Mouse (Mus musculus) neural tube, embryonic 15.5 days (tissue): ENCODE results near the gene Rfx7. TPM values are rescaled to one million over a fixed set of nuclear protein-coding genes. Genes with fewer than 3 reads are reported as not detected.

Experiments used
- ATAC-seq: fragments of 200-750 bp; cut with Nextera tagmentation; 2 replicates; pipeline ENCODE4 v1.8.0; 2017; ENCODE audit warnings: mild to moderate bottlenecking, moderate TSS enrichment, moderate library complexity; ENCODE audit not compliant: low FRiP score
- H3K27ac ChIP-seq: fragments of 300-500 bp; sonication (generic); replicated peaks from 2 replicates; pipeline ENCODE4 v1.5.1; 2015; ENCODE audit warnings: mild to moderate bottlenecking, inconsistent platforms
- H3K27me3 ChIP-seq: fragments of 300-500 bp; sonication (generic); replicated peaks from 2 replicates; pipeline ENCODE4 v1.6.1; 2015; ENCODE audit warnings: inconsistent platforms
- H3K36me3 ChIP-seq: fragments of 300-500 bp; sonication (generic); 2 replicates; pipeline ENCODE4 v1.6.1; 2015; ENCODE audit warnings: inconsistent platforms
- H3K4me1 ChIP-seq: fragments of 300-500 bp; sonication (generic); 2 replicates; pipeline ENCODE4 v1.6.1; 2015; ENCODE audit warnings: inconsistent platforms
- H3K4me2 ChIP-seq: fragments of 300-500 bp; sonication (generic); 2 replicates; pipeline ENCODE4 v1.6.1; 2015; ENCODE audit warnings: inconsistent platforms, mild to moderate bottlenecking, moderate library complexity
- H3K4me3 ChIP-seq: fragments of 300-500 bp; sonication (generic); replicated peaks from 2 replicates; pipeline ENCODE4 v1.5.1; 2015; ENCODE audit warnings: mild to moderate bottlenecking, inconsistent platforms
- H3K9ac ChIP-seq: fragments of 300-500 bp; sonication (generic); replicated peaks from 2 replicates; pipeline ENCODE4 v1.6.1; 2015; ENCODE audit warnings: mild to moderate bottlenecking, inconsistent platforms
- H3K9me3 ChIP-seq: fragments of 300-500 bp; sonication (generic); replicated peaks from 2 replicates; pipeline ENCODE4 v1.6.1; 2016; ENCODE audit warnings: inconsistent platforms
- WGBS: fragments of 180-500 bp; shearing (Covaris S2); methylation state at CpG from one replicate; pipeline ENCODE4 v1.1.7; 2015; ENCODE audit warnings: mixed read lengths; 5-methylcytosine and 5-hydroxymethylcytosine counted together
- polyA plus RNA-seq: library from polyadenylated mRNA; unstranded; fragments of >200 nt; fragmentation: Nextera tagmentation; extraction: Ambion mirVana; gene quantifications from 2 replicates; pipeline ENCODE4 v1.2.1, GENCODE M21; 2015

The Rfx7 gene
- polyA plus RNA-seq, 1 experiment from 2014 or later = 13.7 TPM

GRCm38 (mm10) chr9:72623605-72624004 lies 91.6 kb downstream of the Rfx7 start:
- peaks cover 20% of the 10 kb centered on the region for H3K36me3 ChIP-seq
- no peak for ATAC-seq
- H3K4me3 ChIP-seq = no peak overlapping the region
- no peak overlapping the region for H3K9ac ChIP-seq
- no peaks in the 10 kb centered on the region for H3K27me3 ChIP-seq
- H3K9me3 ChIP-seq = no peaks in the 10 kb centered on the region
- WGBS = 98% methylated on average over 1 of the region's 1 CpGs
- H3K27ac ChIP-seq = no peak overlapping the region
- no peak overlapping the region for H3K4me2 ChIP-seq
- peaks cover 7% of the 10 kb centered on the region for H3K4me1 ChIP-seq

- Histone ChIP-seq H3K9ac (no peak overlapping the region), H3K4me3 (no peak overlapping the region), H3K4me1 (peaks cover 10% of the 10 kb centered on the region), H3K4me2 (no peak overlapping the region), H3K36me3 (peaks cover 7% of the 10 kb centered on the region; the same call in 1 of the 2 replicates), H3K9me3 (no peaks in the 10 kb centered on the region), H3K27ac (no peak overlapping the region), H3K27me3 (no peaks in the 10 kb centered on the region)
- no peak for ATAC-seq
- WGBS = 29% methylated on average over 1 of the region's 1 CpGs
Observed at GRCm38 (mm10) chr9:72627598-72627997, 95.6 kb downstream of the Rfx7 start.

- Histone ChIP-seq H3K36me3 (no peaks in the 10 kb centered on the region), H3K27ac (peak overlapping the region; percentile 28; the same call in 1 of the 2 replicates), H3K4me2 (no peak overlapping the region), H3K9ac (no peak overlapping the region), H3K27me3 (no peaks in the 10 kb centered on the region), H3K4me3 (no peak overlapping the region), H3K9me3 (no peaks in the 10 kb centered on the region), H3K4me1 (peaks cover 10% of the 10 kb centered on the region)
- 14% methylated on average over 2 of the region's 2 CpGs for WGBS
- ATAC-seq = no peak; the same call in 1 of the 2 replicates
Observed at GRCm38 (mm10) chr9:72628591-72628990, 96.6 kb downstream of the Rfx7 start.

- H3K4me3 ChIP-seq = no peak overlapping the region
- H3K36me3 ChIP-seq = no peaks in the 10 kb centered on the region
- H3K9ac ChIP-seq = no peak overlapping the region
- 78% methylated on average over 1 of the region's 1 CpGs for WGBS
- no peak overlapping the region for H3K27ac ChIP-seq
- H3K27me3 ChIP-seq = no peaks in the 10 kb centered on the region
- peaks cover 10% of the 10 kb centered on the region for H3K4me1 ChIP-seq
- no peak for ATAC-seq
- no peak overlapping the region for H3K4me2 ChIP-seq
- H3K9me3 ChIP-seq = no peaks in the 10 kb centered on the region
Observed at GRCm38 (mm10) chr9:72632198-72632597, 100.2 kb downstream of the Rfx7 start.

GRCm38 (mm10) chr9:72635134-72635533 lies 103.1 kb downstream of the Rfx7 start:
- Histone ChIP-seq H3K27ac (no peak overlapping the region), H3K27me3 (no peaks in the 10 kb centered on the region), H3K4me2 (no peak overlapping the region), H3K9ac (no peak overlapping the region), H3K36me3 (no peaks in the 10 kb centered on the region), H3K4me3 (no peak overlapping the region), H3K9me3 (no peaks in the 10 kb centered on the region), H3K4me1 (peaks cover 13% of the 10 kb centered on the region)
- no peak for ATAC-seq

GRCm38 (mm10) chr9:72636547-72636946 lies 104.5 kb downstream of the Rfx7 start:
- no peak for ATAC-seq
- Histone ChIP-seq H3K4me1 (peaks cover 25% of the 10 kb centered on the region), H3K9ac (no peak overlapping the region), H3K27me3 (no peaks in the 10 kb centered on the region), H3K27ac (no peak overlapping the region), H3K4me2 (no peak overlapping the region), H3K4me3 (no peak overlapping the region), H3K9me3 (no peaks in the 10 kb centered on the region), H3K36me3 (no peaks in the 10 kb centered on the region)
- WGBS = 89% methylated on average over 7 of the region's 7 CpGs

GRCm38 (mm10) chr9:72637243-72637642 lies 105.2 kb downstream of the Rfx7 start:
- WGBS = 85% methylated on average over 8 of the region's 8 CpGs
- Histone ChIP-seq H3K27ac (no peak overlapping the region), H3K9ac (no peak overlapping the region)

GRCm38 (mm10) chr9:72638951-72639842 lies 107.2 kb downstream of the Rfx7 start:
- H3K4me2 ChIP-seq = peak overlapping the region; percentile 58
- H3K27ac ChIP-seq = peak overlapping the region; percentile 90
- H3K36me3 ChIP-seq = no peaks in the 10 kb centered on the region
- H3K4me1 ChIP-seq = peaks cover 29% of the 10 kb centered on the region
- peak overlapping the region; percentile 32 for H3K4me3 ChIP-seq
- no peaks in the 10 kb centered on the region for H3K27me3 ChIP-seq
- 33% methylated on average over 9 of the region's 9 CpGs for WGBS
- H3K9me3 ChIP-seq = no peaks in the 10 kb centered on the region
- peak overlapping the region; percentile 53 for H3K9ac ChIP-seq
- ATAC-seq = peak; percentile 89

More at GRCm38 (mm10) chr9:72637243-72637642, 105.2 kb downstream of the Rfx7 start:
- no peaks in the 10 kb centered on the region for H3K36me3 ChIP-seq
- no peak for ATAC-seq
- no peaks in the 10 kb centered on the region for H3K9me3 ChIP-seq
- no peak overlapping the region for H3K4me3 ChIP-seq
- H3K27me3 ChIP-seq = no peaks in the 10 kb centered on the region
- no peak overlapping the region for H3K4me2 ChIP-seq
- peaks cover 25% of the 10 kb centered on the region for H3K4me1 ChIP-seq

GRCm38 (mm10) chr9:72639843-72640621 lies 108.0 kb downstream of the Rfx7 start:
- WGBS = under 1% methylated on average over 27 of the region's 27 CpGs
- Histone ChIP-seq H3K9me3 (no peaks in the 10 kb centered on the region), H3K9ac (peak overlapping the region; percentile 53), H3K4me3 (peak overlapping the region; percentile 32), H3K4me2 (peak overlapping the region; percentile 58), H3K4me1 (peaks cover 29% of the 10 kb centered on the region), H3K36me3 (no peaks in the 10 kb centered on the region), H3K27ac (peak overlapping the region; percentile 90), H3K27me3 (no peaks in the 10 kb centered on the region)
- ATAC-seq = peak; percentile 92

- no peaks in the 10 kb centered on the region for H3K27me3 ChIP-seq
- H3K36me3 ChIP-seq = no peaks in the 10 kb centered on the region
- no peaks in the 10 kb centered on the region for H3K9me3 ChIP-seq
- no peak overlapping the region for H3K4me3 ChIP-seq
- peak overlapping the region; percentile 58 for H3K4me2 ChIP-seq
- 0 out of 2 replicates have a peak, but pooled peaks have one; percentile 16 for ATAC-seq
- peaks cover 29% of the 10 kb centered on the region for H3K4me1 ChIP-seq
- H3K27ac ChIP-seq = peak overlapping the region; percentile 90
- 17% methylated on average over 7 of the region's 7 CpGs for WGBS
- peak overlapping the region; percentile 53 for H3K9ac ChIP-seq
Observed at GRCm38 (mm10) chr9:72640642-72641041, 108.6 kb downstream of the Rfx7 start.

GRCm38 (mm10) chr9:72641093-72641680 lies 109.1 kb downstream of the Rfx7 start:
- 68% methylated on average over 6 of the region's 6 CpGs for WGBS
- H3K4me2 ChIP-seq = no peak overlapping the region

More at GRCm38 (mm10) chr9:72641093-72641680, 109.1 kb downstream of the Rfx7 start:
- H3K4me3 ChIP-seq = no peak overlapping the region
- peaks cover 29% of the 10 kb centered on the region for H3K4me1 ChIP-seq
- no peak for ATAC-seq
- H3K9ac ChIP-seq = no peak overlapping the region
- H3K27ac ChIP-seq = peak overlapping the region; percentile 90
- H3K27me3 ChIP-seq = no peaks in the 10 kb centered on the region
- no peaks in the 10 kb centered on the region for H3K36me3 ChIP-seq
- H3K9me3 ChIP-seq = no peaks in the 10 kb centered on the region
